Mouse (Mus musculus) ES-E14 (cell line): Measurements from ENCODE around the gene Cebpb. TPM values are rescaled to one million over a fixed set of nuclear protein-coding genes. Genes with fewer than 3 reads are reported as not detected.

Experiments
- DNase-seq: peaks from one replicate; pipeline ENCODE4 v3.0.0-alpha.2; 2013; ENCODE audit warnings: low read depth, low spot score
- H3K27ac ChIP-seq: 2 replicates; pipeline ENCODE4 v1.5.1; 2012; ENCODE audit warnings: low read depth, mild to moderate bottlenecking, low read length, moderate library complexity, mixed read lengths; ENCODE audit not compliant: poor library complexity, insufficient read depth, severe bottlenecking
- H3K36me3 ChIP-seq: 2 replicates; pipeline ENCODE4 v1.6.1; 2012; ENCODE audit warnings: mild to moderate bottlenecking, low read length, moderate library complexity, mixed read lengths; ENCODE audit not compliant: control insufficient read depth, poor library complexity, insufficient read depth, severe bottlenecking
- H3K4me1 ChIP-seq, 2 experiments: fragments of 150-350 bp in 1 of 2; sonication (generic) in 1 of 2; 2 replicates each; pipeline ENCODE4 v1.6.1; 2012; ENCODE audit warnings: low read length in 2 of 2, mild to moderate bottlenecking in 1 of 2, mixed read lengths in 1 of 2; ENCODE audit not compliant: control insufficient read depth in 2 of 2, insufficient read depth in 2 of 2, poor library complexity in 1 of 2
- H3K4me3 ChIP-seq, 2 experiments: fragments of 150-350 bp in 1 of 2; sonication (generic) in 1 of 2; 2 replicates each; pipeline ENCODE4 v1.5.1; 2012; ENCODE audit warnings: low read length in 2 of 2, low read depth in 1 of 2, mild to moderate bottlenecking in 1 of 2, mixed read lengths in 1 of 2; ENCODE audit not compliant: insufficient read depth in 1 of 2, poor library complexity in 1 of 2, severe bottlenecking in 1 of 2
- H3K9ac ChIP-seq: 2 replicates; pipeline ENCODE4 v1.6.1; 2012; ENCODE audit warnings: low read depth, mild to moderate bottlenecking, low read length, mixed read lengths; ENCODE audit not compliant: poor library complexity, insufficient read depth, severe bottlenecking
- H3K9me3 ChIP-seq: fragments of 150-350 bp; sonication (generic); 2 replicates; pipeline ENCODE4 v1.6.1; 2012; ENCODE audit warnings: low read depth, mild to moderate bottlenecking, low read length; ENCODE audit not compliant: control insufficient read depth, insufficient read depth
- CHD2 ChIP-seq: IDR thresholded peaks from 2 replicates; pipeline ENCODE4 v1.6.1; 2014; ENCODE audit warnings: mild to moderate bottlenecking, low read depth, low read length, inconsistent platforms
- HCFC1 ChIP-seq: IDR thresholded peaks from 2 replicates; pipeline ENCODE4 v1.6.1; 2012; ENCODE audit warnings: low read length, inconsistent platforms, borderline replicate concordance; ENCODE audit not compliant: insufficient read depth
- MAFK ChIP-seq: IDR thresholded peaks from 2 replicates; pipeline ENCODE4 v1.6.1; 2014; ENCODE audit warnings: mild to moderate bottlenecking, low read depth, low read length, inconsistent platforms; ENCODE audit not compliant: insufficient read depth
- ZC3H11A ChIP-seq: IDR thresholded peaks from 2 replicates; pipeline ENCODE4 v1.6.1; 2012; ENCODE audit warnings: low read depth, mild to moderate bottlenecking, inconsistent platforms, low read length, borderline replicate concordance
- ZNF384 ChIP-seq: IDR thresholded peaks from 2 replicates; pipeline ENCODE4 v1.6.1; 2012; ENCODE audit warnings: low read depth, low read length, inconsistent platforms
- in situ Hi-C, 2 experiments: fragments of 600-800 bp; cut with MboI; formaldehyde crosslinking; loops; one replicate each; pipeline ENCODE4 v1.15.1; 2025; ENCODE audit warnings: low sequenced_read_pairs in 2 of 2, inconsistent platforms in 1 of 2; ENCODE audit not compliant: unreplicated experiment in 2 of 2
- total RNA-seq: library from RNA; depleted of rRNA; stranded (reverse); fragments of 300-350 nt; gene quantifications from 2 replicates; pipeline ENCODE4 v1.2.3, GENCODE M21; 2012

Gene Cebpb
- total RNA-seq, 1 experiment: 9.1 TPM

GRCm38 (mm10) chr2:167646411-167646810, 42.3 kb upstream of the Cebpb start:
- H3K4me3 ChIP-seq: no peak overlapping the region
- H3K4me1 ChIP-seq: no peaks in the 10 kb centered on the region
- TF ChIP-seq MAFK (no peak), ZNF384 (no peak), ZC3H11A (no peak), HCFC1 (no peak), CHD2 (no peak)
- H3K36me3 ChIP-seq: peaks cover 27% of the 10 kb centered on the region; the same call in 1 of the 2 replicates
- DNase-seq: no peak
- H3K9ac ChIP-seq: no peak overlapping the region
- H3K9me3 ChIP-seq: no peaks in the 10 kb centered on the region
- H3K27ac ChIP-seq: no peak overlapping the region
- in situ Hi-C loops: no loop called here

- in situ Hi-C loops: no loop called here
- peaks cover 37% of the 10 kb centered on the region; the same call in 1 of the 2 replicates for H3K36me3 ChIP-seq
- H3K27ac ChIP-seq: no peak overlapping the region
- no peaks in the 10 kb centered on the region for H3K4me1 ChIP-seq
- no peak for DNase-seq
- H3K4me3 ChIP-seq: no peak overlapping the region
- H3K9ac ChIP-seq: no peak overlapping the region
- TF ChIP-seq HCFC1 (no peak), CHD2 (no peak), ZNF384 (no peak), MAFK (no peak), ZC3H11A (no peak)
- no peaks in the 10 kb centered on the region for H3K9me3 ChIP-seq
Observed at GRCm38 (mm10) chr2:167649290-167650032, 39.3 kb upstream of the Cebpb start.

GRCm38 (mm10) chr2:167651622-167652021, 37.1 kb upstream of the Cebpb start:
- no peak for TF ChIP-seq ZC3H11A
- TF ChIP-seq ZNF384: no peak
- no peak for TF ChIP-seq HCFC1
- no peak for TF ChIP-seq MAFK
- TF ChIP-seq CHD2: no peak
- DNase-seq: no peak
- Histone ChIP-seq H3K27ac (no peak overlapping the region), H3K36me3 (peaks cover 29% of the 10 kb centered on the region; the same call in 1 of the 2 replicates), H3K4me1 (no peaks in the 10 kb centered on the region), H3K4me3 (no peak overlapping the region), H3K9ac (no peak overlapping the region), H3K9me3 (no peaks in the 10 kb centered on the region)
- in situ Hi-C loops: no loop called here

GRCm38 (mm10) chr2:167652694-167653093, 36.0 kb upstream of the Cebpb start:
- no peaks in the 10 kb centered on the region for H3K9me3 ChIP-seq
- H3K4me3 ChIP-seq: no peak overlapping the region
- peaks cover 0 to 4% of the 10 kb centered on the region in 2 experiments; a peak in 1 of 4 replicates for H3K4me1 ChIP-seq
- peaks cover 35% of the 10 kb centered on the region; the same call in 1 of the 2 replicates for H3K36me3 ChIP-seq
- no peak overlapping the region for H3K27ac ChIP-seq
- DNase-seq: no peak
- in situ Hi-C loops: no loop called here
- TF ChIP-seq ZNF384 (no peak), CHD2 (no peak), MAFK (no peak), HCFC1 (no peak), ZC3H11A (no peak)
- H3K9ac ChIP-seq: no peak overlapping the region
